Mouse (Mus musculus): ENCODE measurements around the gene Zeb2.

DNA sequence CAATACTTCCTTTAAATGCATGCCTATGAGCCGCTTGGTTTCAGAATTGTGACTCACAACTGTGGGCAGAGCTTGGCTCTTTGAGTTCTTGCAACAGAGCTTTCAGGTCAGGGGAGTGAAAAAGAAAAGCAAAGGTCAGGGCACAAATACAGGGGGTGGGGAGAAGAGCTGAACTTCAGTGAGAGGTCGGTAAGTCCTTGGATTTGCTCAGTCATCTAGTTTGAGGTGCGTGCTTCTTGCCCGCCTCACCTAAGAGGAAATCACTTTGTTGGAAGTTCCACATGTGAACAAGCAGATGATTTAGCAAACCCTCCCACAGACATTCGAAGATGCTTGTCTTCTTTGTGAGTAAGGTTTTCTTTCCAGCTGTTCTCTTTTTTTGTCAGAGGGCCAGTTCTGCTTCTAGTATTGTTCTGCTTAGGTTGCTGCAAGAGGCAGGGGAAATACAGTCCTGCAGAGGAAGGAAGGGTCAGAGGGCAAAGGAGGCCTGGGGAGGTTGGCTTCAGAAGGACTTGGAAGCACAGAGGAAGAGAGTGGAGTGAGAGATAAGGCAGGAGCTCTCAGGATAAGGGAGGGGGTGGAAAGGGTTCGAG is 164.3 kb downstream of the Zeb2 start:
- no peak for TF ChIP-seq EP300 (IDR thresholded peaks at IDR 0.05; ENCODE audit: low read depth)
- no peak for TF ChIP-seq CTCF (IDR thresholded peaks at IDR 0.05; ENCODE audit: low read depth)
